Mouse (Mus musculus) erythroblast, embryonic 14.5 days (primary cell): ENCODE measurements around the gene Bloc1s3. TPM values are rescaled to one million over a fixed set of nuclear protein-coding genes. Genes with fewer than 3 reads are reported as not detected.
A peak's percentile ranks its signal among the peaks of the same experiment; 100 is the strongest.

ENCODE experiments used
- H3K27me3 ChIP-seq: 2 replicates; pipeline ENCODE4 v1.6.1; 2012; ENCODE audit warnings: inconsistent platforms; ENCODE audit not compliant: control insufficient read depth
- H3K36me3 ChIP-seq: 2 replicates; pipeline ENCODE4 v1.6.1; 2012; ENCODE audit warnings: mild to moderate bottlenecking, inconsistent platforms; ENCODE audit not compliant: control insufficient read depth
- H3K4me1 ChIP-seq: 2 replicates; pipeline ENCODE4 v1.6.1; 2012; ENCODE audit warnings: inconsistent platforms; ENCODE audit not compliant: control insufficient read depth
- H3K4me3 ChIP-seq: replicated peaks from 2 replicates; pipeline ENCODE3; 2012; ENCODE audit warnings: moderate library complexity, mild to moderate bottlenecking, inconsistent platforms
- H3K9me3 ChIP-seq: 2 replicates; pipeline ENCODE4 v1.6.1; 2012; ENCODE audit warnings: low read length, inconsistent platforms, mixed read lengths; ENCODE audit not compliant: control insufficient read depth
- GATA1 ChIP-seq: IDR thresholded peaks from 2 replicates; pipeline ENCODE4 v1.6.1; 2012; ENCODE audit warnings: low read length, inconsistent platforms, mixed read lengths
- TAL1 ChIP-seq: IDR thresholded peaks from 3 replicates; pipeline ENCODE4 v1.6.1; 2012; ENCODE audit warnings: low read length, inconsistent platforms, mixed read lengths
- polyA plus RNA-seq: library from polyadenylated mRNA; stranded (reverse); fragments of >175 nt; gene quantifications from 2 replicates; pipeline ENCODE4 v1.2.3, GENCODE M21; 2012

The Bloc1s3 gene
- polyA plus RNA-seq, 1 experiment: 0.49 TPM

DNA sequence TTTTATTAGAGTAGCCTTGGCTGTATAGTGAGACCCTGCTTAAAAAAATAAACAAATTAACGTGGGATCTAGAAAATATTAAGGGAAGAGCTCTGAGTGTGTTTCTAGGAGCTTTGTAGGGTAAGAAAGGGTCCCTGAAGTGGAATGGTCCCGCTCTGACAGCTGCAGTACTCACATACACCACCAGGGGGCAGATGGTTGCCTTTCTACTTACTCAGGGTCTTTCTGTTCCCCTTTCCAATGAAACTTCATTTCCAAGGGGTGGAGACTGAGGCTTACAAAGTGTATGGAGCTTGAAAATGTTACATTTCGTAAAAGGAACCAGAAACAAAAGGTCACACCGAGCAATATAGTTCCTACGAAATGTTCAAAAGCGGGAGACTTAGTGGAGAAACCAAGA is 46.7 kb downstream of the Bloc1s3 start:
- Histone ChIP-seq H3K4me3 (no peak overlapping the region), H3K4me1 (peaks cover 27% of the 10 kb centered on the region)
- no peak for TF ChIP-seq GATA1
- TF ChIP-seq TAL1: no peak

DNA sequence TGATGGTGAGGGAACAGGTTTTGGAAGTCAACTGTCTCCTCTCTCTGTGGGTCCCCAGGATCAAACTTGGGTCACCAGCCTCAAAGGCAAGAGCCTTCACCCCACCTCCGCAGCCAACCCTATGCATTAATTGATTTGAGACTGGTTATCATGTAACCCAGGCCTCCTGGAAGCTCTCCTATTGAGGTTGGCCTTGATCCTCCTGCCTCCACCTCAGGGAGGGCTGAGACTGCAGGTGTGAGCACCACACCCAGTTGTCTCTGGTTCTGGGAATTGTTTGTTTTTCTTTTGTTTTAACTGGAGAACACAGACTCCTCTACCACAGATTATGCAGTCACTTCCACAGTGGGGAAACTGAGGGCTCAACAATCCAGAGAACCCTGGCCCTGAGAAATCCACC is 47.7 kb downstream of the Bloc1s3 start:
- no peak overlapping the region for H3K4me3 ChIP-seq
- peaks cover 28% of the 10 kb centered on the region for H3K27me3 ChIP-seq
- no peaks in the 10 kb centered on the region for H3K9me3 ChIP-seq
- TF ChIP-seq GATA1: no peak
- no peak for TF ChIP-seq TAL1
- no peaks in the 10 kb centered on the region for H3K36me3 ChIP-seq
- peaks cover 30% of the 10 kb centered on the region for H3K4me1 ChIP-seq

More for the DNA sequence above, 46.7 kb downstream of the Bloc1s3 start:
- Histone ChIP-seq H3K27me3 (peaks cover 30% of the 10 kb centered on the region), H3K9me3 (no peaks in the 10 kb centered on the region), H3K36me3 (no peaks in the 10 kb centered on the region)

DNA sequence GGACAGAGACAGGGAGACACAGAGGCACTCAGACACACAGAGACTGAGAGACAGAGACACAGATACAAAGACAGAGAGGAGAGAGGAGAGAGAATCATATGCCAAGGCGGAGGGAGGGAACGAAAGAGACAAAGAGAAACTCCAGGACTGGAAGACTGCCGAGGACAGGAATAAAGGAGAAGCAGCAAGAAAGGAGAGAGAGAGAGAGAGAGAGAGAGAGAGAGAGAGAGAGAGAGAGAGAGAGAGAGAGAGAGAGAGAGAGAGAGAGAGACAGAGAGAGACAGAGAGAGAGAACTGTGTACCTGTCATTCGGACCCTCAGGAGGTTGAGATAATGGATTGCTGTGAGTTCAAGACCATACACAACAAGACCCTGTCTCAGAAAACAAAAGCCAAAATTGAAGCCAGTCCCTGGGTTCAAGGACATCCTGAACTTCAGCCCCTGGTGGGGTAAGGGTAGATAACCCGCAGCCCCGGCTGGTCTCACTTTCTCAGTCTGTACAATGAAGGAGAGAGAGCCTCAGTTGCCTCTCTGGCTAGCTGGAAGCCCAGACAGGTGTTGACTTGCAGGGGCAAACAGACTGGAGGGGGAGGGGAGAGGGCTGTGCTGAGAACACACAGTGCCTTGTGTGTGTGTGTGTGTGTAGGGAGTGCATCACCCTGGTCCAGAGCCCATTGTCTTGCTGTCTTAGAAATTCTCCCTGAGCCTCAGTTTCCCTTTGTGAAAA is 48.9 kb downstream of the Bloc1s3 start:
- H3K4me1 ChIP-seq: peaks cover 32% of the 10 kb centered on the region
- H3K36me3 ChIP-seq: no peaks in the 10 kb centered on the region
- TF ChIP-seq GATA1: no peak
- TF ChIP-seq TAL1: no peak
- peaks cover 16% of the 10 kb centered on the region for H3K27me3 ChIP-seq
- no peaks in the 10 kb centered on the region for H3K9me3 ChIP-seq
- peak overlapping the region; percentile 71 for H3K4me3 ChIP-seq

DNA sequence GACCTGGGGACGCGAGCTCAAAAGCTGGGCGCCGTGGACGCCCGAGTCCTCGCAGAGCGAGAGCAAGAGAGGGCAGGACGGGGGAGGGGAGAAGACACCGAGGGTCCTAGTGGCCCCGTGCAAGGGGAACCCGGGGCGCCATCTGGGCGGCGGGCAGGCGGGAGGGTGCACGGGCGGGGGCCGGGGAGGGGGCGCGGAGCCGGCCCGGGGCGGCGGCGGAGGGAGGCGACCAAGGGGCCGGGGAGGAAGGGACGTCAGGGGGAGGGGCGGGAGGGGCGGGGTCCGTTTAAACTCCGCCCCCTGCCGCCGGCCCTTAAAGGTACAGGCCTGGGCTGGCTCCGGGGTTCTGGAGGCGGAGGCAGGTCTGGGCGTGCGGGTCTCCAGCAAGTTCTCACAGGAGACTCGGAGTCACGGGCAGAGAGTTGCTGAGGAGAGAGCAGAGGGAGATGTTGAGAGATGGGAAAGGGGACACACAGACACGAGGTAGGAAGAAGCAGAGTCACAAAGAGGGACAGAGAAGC is 49.5 kb downstream of the Bloc1s3 start, which contains the start of gene Mark4:
TSS of gene Mark4 (minus strand) at position 231 of the 521 bp plus-strand sequence.
- Histone ChIP-seq H3K36me3 (no peaks in the 10 kb centered on the region), H3K4me3 (peak within 1 kb of the TSS; percentile 71), H3K9me3 (no peaks in the 10 kb centered on the region), H3K4me1 (peaks cover 32% of the 10 kb centered on the region), H3K27me3 (peaks cover 14% of the 10 kb centered on the region)
- TF ChIP-seq TAL1: no peak
- no peak for TF ChIP-seq GATA1

DNA sequence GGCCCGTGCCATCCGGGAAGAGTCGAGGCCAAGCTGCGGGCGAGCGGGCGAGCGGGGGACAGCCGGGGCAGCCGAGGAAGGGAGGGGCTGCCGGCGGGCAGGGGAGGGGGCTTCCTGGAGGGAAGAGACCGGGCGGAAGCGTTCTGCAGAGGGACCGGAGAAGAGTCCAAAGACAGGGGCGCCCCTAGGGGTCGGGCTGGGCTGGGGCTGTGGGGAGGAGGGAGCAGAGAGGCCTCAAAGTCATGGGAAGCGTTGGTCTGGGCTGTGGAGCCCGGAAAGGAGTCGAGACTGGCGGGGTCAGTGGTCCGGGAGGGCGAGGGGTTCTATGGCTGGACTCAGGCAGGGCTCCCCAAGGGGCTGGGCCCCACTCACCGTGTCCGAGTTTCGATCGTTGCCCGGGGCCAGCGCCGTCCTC is 50.1 kb downstream of the Bloc1s3 start:
- peaks cover 9% of the 10 kb centered on the region for H3K27me3 ChIP-seq
- H3K9me3 ChIP-seq: no peaks in the 10 kb centered on the region
- H3K4me3 ChIP-seq: peak overlapping the region; percentile 71
- TF ChIP-seq GATA1 (no peak), TAL1 (no peak)
- peaks cover 32% of the 10 kb centered on the region for H3K4me1 ChIP-seq
- no peaks in the 10 kb centered on the region for H3K36me3 ChIP-seq

DNA sequence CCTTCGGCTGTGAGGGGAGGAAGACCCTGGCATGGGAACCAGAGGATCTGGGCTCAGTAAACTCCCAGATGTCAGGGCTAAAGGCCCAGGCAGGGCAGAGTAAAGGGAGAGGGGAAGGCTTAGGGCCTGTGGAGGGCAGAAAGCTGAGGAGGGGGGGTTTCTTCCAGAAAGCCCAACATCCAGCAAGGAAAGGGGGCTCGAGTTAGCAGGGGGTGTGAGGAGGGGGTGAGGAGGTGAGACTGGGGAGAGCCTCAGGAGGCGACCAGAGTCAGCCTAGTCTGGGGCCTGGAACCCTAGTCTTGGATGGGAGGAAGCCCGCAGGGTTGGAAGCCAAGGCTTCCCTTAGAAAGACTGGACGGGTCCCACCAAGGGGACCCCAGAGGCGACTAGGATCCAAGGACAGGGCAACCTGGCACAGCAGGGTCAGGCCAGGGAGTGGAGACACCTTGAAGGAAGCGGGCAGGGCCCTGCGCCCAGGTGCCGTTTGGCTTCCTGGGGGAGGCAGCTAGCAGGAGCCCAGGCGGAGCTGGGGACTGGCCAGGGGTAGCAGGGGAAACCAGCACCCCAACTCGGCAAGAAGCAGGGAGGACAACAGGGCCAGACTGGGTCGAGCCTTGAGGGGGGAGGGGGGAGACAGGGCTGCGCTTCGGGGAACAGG is 50.6 kb downstream of the Bloc1s3 start:
- no peaks in the 10 kb centered on the region for H3K36me3 ChIP-seq

DNA sequence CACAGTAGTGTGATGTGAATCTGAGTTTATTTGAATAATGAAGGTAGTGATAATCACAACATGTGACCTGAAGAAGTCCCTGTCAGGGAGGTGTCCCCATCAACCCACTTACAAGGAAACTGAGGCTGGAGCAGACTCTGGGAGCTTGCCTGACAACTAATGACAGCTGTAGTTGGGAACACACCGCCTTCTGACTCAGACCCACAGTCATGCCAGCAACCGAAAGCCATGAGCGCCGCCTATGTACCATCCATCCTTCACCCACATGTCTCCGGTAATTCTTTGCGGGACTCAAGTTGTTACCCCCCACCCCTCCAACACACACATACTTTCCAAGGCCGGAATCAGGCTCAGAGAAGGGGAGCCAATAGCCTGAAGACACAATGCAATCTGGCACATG is 51.5 kb downstream of the Bloc1s3 start:
- Histone ChIP-seq H3K27me3 (no peaks in the 10 kb centered on the region), H3K9me3 (no peaks in the 10 kb centered on the region), H3K4me3 (no peak overlapping the region), H3K36me3 (no peaks in the 10 kb centered on the region; the same call in 1 of the 2 replicates), H3K4me1 (peaks cover 30% of the 10 kb centered on the region)
- TF ChIP-seq GATA1 (no peak), TAL1 (no peak)

More for the DNA sequence above, 50.6 kb downstream of the Bloc1s3 start:
- peak overlapping the region; percentile 71 for H3K4me3 ChIP-seq
- peaks cover 32% of the 10 kb centered on the region for H3K4me1 ChIP-seq
- H3K27me3 ChIP-seq: peaks cover 4% of the 10 kb centered on the region
- no peaks in the 10 kb centered on the region for H3K9me3 ChIP-seq
- TF ChIP-seq GATA1 (no peak), TAL1 (no peak)

DNA sequence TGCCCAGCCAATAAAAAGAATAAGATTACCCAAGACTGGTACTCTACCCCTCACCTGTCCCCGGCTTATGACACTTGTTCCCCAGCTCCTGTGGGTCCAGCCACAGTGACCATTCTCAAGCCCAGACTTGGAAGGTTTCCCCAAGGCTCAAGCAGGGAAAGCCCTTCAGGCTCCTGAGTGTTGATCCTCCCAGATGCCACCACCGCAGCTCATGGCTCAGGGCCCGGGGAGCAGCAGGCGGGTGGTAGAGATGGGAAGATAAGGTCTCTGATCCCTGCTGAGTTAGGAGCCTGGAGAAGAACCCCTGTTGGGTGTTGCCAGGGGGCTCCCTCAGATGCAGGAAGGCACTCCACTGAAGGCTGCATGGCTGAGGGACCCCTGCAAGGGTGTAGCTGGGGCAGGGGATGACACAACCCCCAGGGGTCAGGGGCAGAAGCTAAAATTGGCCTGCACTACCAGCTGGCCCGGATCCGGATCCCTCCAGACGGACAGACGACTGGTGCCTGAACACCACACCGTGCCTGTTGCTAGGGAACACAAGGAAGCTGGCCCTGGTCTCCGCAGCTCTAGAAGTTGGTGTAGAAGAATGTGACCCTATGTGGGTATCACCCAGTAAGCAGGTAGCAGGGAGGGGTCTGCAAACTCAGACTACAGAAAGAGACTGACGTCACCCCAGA is 52.2 kb downstream of the Bloc1s3 start:
- H3K9me3 ChIP-seq: no peaks in the 10 kb centered on the region
- peaks cover 30% of the 10 kb centered on the region for H3K4me1 ChIP-seq
- no peak for TF ChIP-seq TAL1
- no peak for TF ChIP-seq GATA1
- H3K36me3 ChIP-seq: peaks cover 6% of the 10 kb centered on the region
- H3K4me3 ChIP-seq: no peak overlapping the region
- H3K27me3 ChIP-seq: no peaks in the 10 kb centered on the region

DNA sequence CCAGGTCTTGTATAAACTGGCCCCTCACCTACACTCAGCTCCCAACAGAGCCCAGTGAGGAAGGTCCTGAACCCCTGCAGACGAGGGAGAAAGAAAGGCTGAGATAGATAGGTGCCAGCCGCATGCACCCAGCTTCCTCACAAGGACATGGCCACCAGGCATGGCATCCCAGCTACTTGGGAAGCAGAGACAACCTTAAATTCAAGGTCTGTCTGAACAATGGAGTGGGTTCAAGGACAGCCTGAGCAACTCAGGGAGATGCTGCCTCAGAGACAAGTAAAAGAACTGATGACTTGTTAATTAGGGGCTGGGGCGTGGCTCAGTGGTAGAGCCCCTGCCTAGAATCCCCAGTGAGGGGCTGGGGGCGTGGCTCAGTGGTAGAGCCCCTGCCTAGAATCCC is 53.0 kb downstream of the Bloc1s3 start:
- Histone ChIP-seq H3K4me3 (no peak overlapping the region), H3K36me3 (peaks cover 6% of the 10 kb centered on the region), H3K27me3 (no peaks in the 10 kb centered on the region), H3K4me1 (peaks cover 30% of the 10 kb centered on the region), H3K9me3 (no peaks in the 10 kb centered on the region)
- TF ChIP-seq GATA1 (no peak), TAL1 (no peak)

Other genes starting within 250 kb of the Bloc1s3 start
- gene Vasp, start 236.6 kb downstream of the Bloc1s3 start, polyA plus RNA-seq: 17.7 TPM in 2 replicates
- not detected in 2 replicates for gene Ppm1n, start 228.3 kb downstream of the Bloc1s3 start, polyA plus RNA-seq
- gene Rtn2, start 225.7 kb downstream of the Bloc1s3 start, polyA plus RNA-seq: 0.29 and 0.44 TPM in 2 replicates
- gene Fosb, start 198.3 kb downstream of the Bloc1s3 start, polyA plus RNA-seq: 7.8 and 8.8 TPM in 2 replicates
- gene Ercc1, start 163.6 kb downstream of the Bloc1s3 start, polyA plus RNA-seq: 3.4 and 3.6 TPM in 2 replicates
- 0.70 and 0.83 TPM in 2 replicates for gene Cd3eap, start 148.9 kb downstream of the Bloc1s3 start, polyA plus RNA-seq
- 0.96 and 1.0 TPM in 2 replicates for gene Ppp1r13l, start 148.6 kb downstream of the Bloc1s3 start, polyA plus RNA-seq
- gene Ercc2, start 126.4 kb downstream of the Bloc1s3 start, polyA plus RNA-seq: 1.4 and 1.6 TPM in 2 replicates
- gene Klc3, start 104.3 kb downstream of the Bloc1s3 start, polyA plus RNA-seq: not detected in 2 replicates
- gene Ckm, start 103.6 kb downstream of the Bloc1s3 start, polyA plus RNA-seq: not detected in 2 replicates
- gene Mark4, start 49.5 kb downstream of the Bloc1s3 start, polyA plus RNA-seq: 0.45 and 0.52 TPM in 2 replicates
- gene Exoc3l2, start 45.0 kb downstream of the Bloc1s3 start, polyA plus RNA-seq: 0.01 and 0.04 TPM in 2 replicates
- 10.9 and 13.1 TPM in 2 replicates for gene Trappc6a, start within 50 bp of the Bloc1s3 start, polyA plus RNA-seq
- gene Nkpd1, start 9.5 kb upstream of the Bloc1s3 start, polyA plus RNA-seq: 0.02 TPM in 1 of 2 replicates, not detected in the other
- 26.4 and 32.4 TPM in 2 replicates for gene Ppp1r37, start 54.7 kb upstream of the Bloc1s3 start, polyA plus RNA-seq
- 0.14 and 0.16 TPM in 2 replicates for gene Zfp296, start 68.9 kb upstream of the Bloc1s3 start, polyA plus RNA-seq
- gene Gemin7, start 69.2 kb upstream of the Bloc1s3 start, polyA plus RNA-seq: 12.9 and 13.5 TPM in 2 replicates
- 10.2 and 11.9 TPM in 2 replicates for gene Clasrp, start 96.1 kb upstream of the Bloc1s3 start, polyA plus RNA-seq
- 0.32 and 0.48 TPM in 2 replicates for gene Relb, start 121.1 kb upstream of the Bloc1s3 start, polyA plus RNA-seq
- 15.2 and 16.7 TPM in 2 replicates for gene Clptm1, start 156.7 kb upstream of the Bloc1s3 start, polyA plus RNA-seq
- 0.32 and 0.99 TPM in 2 replicates for gene Apoc2, start 169.6 kb upstream of the Bloc1s3 start, polyA plus RNA-seq
- gene Gm44805, start 173.1 kb upstream of the Bloc1s3 start, polyA plus RNA-seq: not detected in 2 replicates
- 0.10 and 0.20 TPM in 2 replicates for gene Apoc4, start 173.1 kb upstream of the Bloc1s3 start, polyA plus RNA-seq
- 0.94 and 1.3 TPM in 2 replicates for gene Apoc1, start 184.3 kb upstream of the Bloc1s3 start, polyA plus RNA-seq
- 12.1 and 14.3 TPM in 2 replicates for gene Apoe, start 190.8 kb upstream of the Bloc1s3 start, polyA plus RNA-seq
- gene Tomm40, start 207.1 kb upstream of the Bloc1s3 start, polyA plus RNA-seq: 12.7 and 13.1 TPM in 2 replicates
- gene Nectin2, start 242.1 kb upstream of the Bloc1s3 start, polyA plus RNA-seq: 0.13 and 0.15 TPM in 2 replicates